Mouse (Mus musculus) forebrain, postnatal 0 days (tissue): ENCODE data around the gene Dydc1. TPM values are rescaled to one million over a fixed set of nuclear protein-coding genes. Genes with fewer than 3 reads are reported as not detected.
"Not testable (repeated sequence)": the region's sequence is repeated elsewhere in the genome, so short reads cannot be mapped to it uniquely, and the experiment has no call there.

Experiments
- ATAC-seq: fragments of 200-750 bp; cut with Nextera tagmentation; 2 replicates; pipeline ENCODE4 v1.8.0; 2017; ENCODE audit warnings: mild to moderate bottlenecking, moderate library complexity
- DNase-seq: peaks from one replicate; pipeline ENCODE4 v3.0.0-alpha.2; 2015
- H3K27ac ChIP-seq: fragments of 300-500 bp; sonication (generic); 2 replicates; pipeline ENCODE4 v1.5.1; 2014; ENCODE audit warnings: low read depth, mild to moderate bottlenecking, antibody characterized with exemption, low read length, moderate library complexity, mixed read lengths
- H3K27me3 ChIP-seq: fragments of 300-500 bp; sonication (generic); 2 replicates; pipeline ENCODE4 v1.6.1; 2014; ENCODE audit warnings: mild to moderate bottlenecking, low read length, mixed read lengths; ENCODE audit not compliant: insufficient read depth
- H3K36me3 ChIP-seq: fragments of 300-500 bp; sonication (generic); 2 replicates; pipeline ENCODE4 v1.6.1; 2014; ENCODE audit warnings: mild to moderate bottlenecking, moderate library complexity; ENCODE audit not compliant: insufficient read depth
- H3K4me1 ChIP-seq: fragments of 300-500 bp; sonication (generic); 2 replicates; pipeline ENCODE4 v1.6.1; 2014; ENCODE audit warnings: antibody characterized with exemption; ENCODE audit not compliant: insufficient read depth
- H3K4me2 ChIP-seq: fragments of 300-500 bp; sonication (generic); 2 replicates; pipeline ENCODE4 v1.6.1; 2014; ENCODE audit warnings: low read depth, mild to moderate bottlenecking, moderate library complexity
- H3K4me3 ChIP-seq: fragments of 300-500 bp; sonication (generic); 2 replicates; pipeline ENCODE4 v1.5.1; 2014; ENCODE audit warnings: low read depth, low read length, mixed read lengths
- H3K9ac ChIP-seq: fragments of 300-500 bp; sonication (generic); 2 replicates; pipeline ENCODE4 v1.6.1; 2014; ENCODE audit warnings: mild to moderate bottlenecking
- H3K9me3 ChIP-seq: fragments of 300-500 bp; sonication (generic); 2 replicates; pipeline ENCODE4 v1.6.1; 2016; ENCODE audit warnings: low read length
- CTCF ChIP-seq: sonication (generic); IDR thresholded peaks from 2 replicates; pipeline ENCODE4 v1.5.1; 2016; ENCODE audit warnings: antibody characterized with exemption, control low read depth, low read depth
- WGBS: fragments of 180-500 bp; shearing (Covaris S2); extraction: QIAGEN DNeasy Blood & Tissue Kit; methylation state at CpG from one replicate; pipeline ENCODE4 v1.1.7; 2014; 5-methylcytosine and 5-hydroxymethylcytosine counted together
- polyA plus RNA-seq: library from polyadenylated mRNA; unstranded; fragments of >200 nt; fragmentation: Nextera tagmentation; extraction: Ambion mirVana; gene quantifications from 2 replicates; pipeline ENCODE4 v1.2.1, GENCODE M21; 2015
- total RNA-seq: library from RNA; depleted of rRNA; stranded (reverse); fragments of >200 nt; gene quantifications from 2 replicates; pipeline ENCODE4 v1.2.3, GENCODE M21; 2014

Dydc1 gene
- total and polyA plus RNA-seq, 2 experiments from 2014 or later = 0.45 TPM; not detected in 1

GRCm38 (mm10) chr14:41035146-41035798 is 37.4 kb upstream of the Dydc1 start:
- Histone ChIP-seq H3K27me3 (no peaks in the 10 kb centered on the region), H3K4me2 (no peak overlapping the region), H3K4me1 (no peaks in the 10 kb centered on the region), H3K36me3 (no peaks in the 10 kb centered on the region), H3K4me3 (no peak overlapping the region), H3K9me3 (no peaks in the 10 kb centered on the region), H3K27ac (no peak overlapping the region), H3K9ac (no peak overlapping the region)
- peak; percentile 49 for DNase-seq
- TF ChIP-seq CTCF = peak; percentile 78
- peak; percentile 50; the same call in 1 of the 2 replicates for ATAC-seq
- 34% methylated on average over 6 of the region's 6 CpGs for WGBS

DNA sequence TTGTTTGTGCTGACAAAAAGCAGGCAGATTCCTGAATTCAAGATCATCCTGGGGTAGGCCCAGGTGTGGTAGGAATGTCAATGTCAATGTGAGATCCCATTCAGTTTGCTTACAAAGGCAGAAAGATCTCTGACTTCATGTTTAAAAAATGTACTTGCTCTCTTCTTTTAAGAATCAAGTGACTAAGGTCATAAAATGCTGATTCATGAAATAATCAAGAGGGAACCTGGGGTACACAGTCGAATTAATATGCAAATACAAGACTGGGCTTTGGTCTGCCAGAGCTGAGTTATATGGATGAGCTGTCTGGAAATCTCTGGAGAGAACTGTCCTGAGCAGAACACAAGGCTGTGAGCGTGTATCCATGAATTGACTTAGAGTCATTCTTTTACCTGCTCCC is 25.3 kb upstream of the Dydc1 start:
- no peak for DNase-seq
- Histone ChIP-seq H3K4me1 (no peaks in the 10 kb centered on the region), H3K4me2 (no peak overlapping the region), H3K9me3 (no peaks in the 10 kb centered on the region), H3K27me3 (no peaks in the 10 kb centered on the region), H3K4me3 (no peak overlapping the region), H3K36me3 (no peaks in the 10 kb centered on the region), H3K9ac (no peak overlapping the region), H3K27ac (no peak overlapping the region)
- 75% methylated on average over 2 of the region's 2 CpGs for WGBS
- ATAC-seq = no peak
- TF ChIP-seq CTCF = no peak

GRCm38 (mm10) chr14:41050471-41050870 is 22.2 kb upstream of the Dydc1 start:
- 84% methylated on average over 6 of the region's 6 CpGs for WGBS
- Histone ChIP-seq H3K27me3 (no peaks in the 10 kb centered on the region), H3K4me2 (no peak overlapping the region), H3K27ac (no peak overlapping the region), H3K4me3 (no peak overlapping the region), H3K9ac (no peak overlapping the region), H3K4me1 (no peaks in the 10 kb centered on the region), H3K36me3 (no peaks in the 10 kb centered on the region), H3K9me3 (no peaks in the 10 kb centered on the region)
- DNase-seq (no peak), ATAC-seq (no peak)
- TF ChIP-seq CTCF = no peak

DNA sequence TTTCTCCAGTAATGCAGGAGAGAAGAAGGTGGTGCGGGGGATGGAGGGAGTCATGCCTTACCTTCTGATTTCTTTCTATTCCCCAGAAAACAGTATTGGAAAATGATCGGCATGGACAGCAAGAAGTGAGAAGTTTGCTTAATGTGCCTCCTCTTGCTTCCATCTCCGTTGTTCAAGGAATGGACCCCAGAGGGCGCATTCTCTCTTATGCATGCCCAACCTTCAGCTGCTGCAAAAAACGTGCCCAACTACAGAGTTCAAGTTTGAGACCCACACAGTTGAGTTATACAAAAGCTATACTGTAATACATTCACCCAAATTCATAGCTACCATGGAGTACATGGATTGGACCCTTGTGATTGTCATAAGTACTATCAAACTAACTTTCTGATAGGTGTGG is 20.2 kb upstream of the Dydc1 start:
- Histone ChIP-seq H3K4me1 (no peaks in the 10 kb centered on the region), H3K36me3 (no peaks in the 10 kb centered on the region), H3K4me3 (no peak overlapping the region), H3K9ac (no peak overlapping the region), H3K27ac (no peak overlapping the region), H3K9me3 (no peaks in the 10 kb centered on the region), H3K4me2 (no peak overlapping the region), H3K27me3 (no peaks in the 10 kb centered on the region)
- DNase-seq (no peak), ATAC-seq (no peak)
- TF ChIP-seq CTCF = no peak; the same call in 1 of the 2 replicates
- WGBS = 83% methylated on average over 5 of the region's 5 CpGs

DNA sequence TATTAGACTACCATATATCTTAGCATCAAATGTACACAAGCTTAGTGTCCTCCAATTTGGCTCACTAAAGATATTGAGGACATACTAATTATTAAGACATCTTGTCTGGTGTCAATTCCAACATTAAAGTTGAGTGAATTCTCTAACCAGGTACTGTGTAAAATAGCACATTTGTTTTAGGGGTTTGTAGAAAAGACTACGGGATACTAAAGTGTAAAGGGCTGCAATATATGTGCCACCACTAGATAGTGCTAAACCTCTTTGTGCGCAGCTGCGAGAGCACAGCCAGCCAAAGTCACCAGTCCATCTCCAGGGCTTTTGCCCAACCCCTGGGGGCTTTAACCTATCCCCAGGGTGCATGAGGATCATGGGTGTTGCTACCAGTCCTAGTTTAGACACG is 19.5 kb upstream of the Dydc1 start:
- H3K27ac ChIP-seq, H3K9me3 ChIP-seq, H3K9ac ChIP-seq, H3K36me3 ChIP-seq, H3K4me3 ChIP-seq, H3K4me1 ChIP-seq, H3K27me3 ChIP-seq, H3K4me2 ChIP-seq, DNase-seq: not testable (repeated sequence)
- 69% methylated on average over 3 of the region's 4 CpGs for WGBS
- peak; percentile 27; the same call in 1 of the 2 replicates for ATAC-seq

GRCm38 (mm10) chr14:41065168-41065567 is 7.5 kb upstream of the Dydc1 start:
- TF ChIP-seq CTCF = no peak
- no peak for DNase-seq
- Histone ChIP-seq H3K9ac (no peak overlapping the region), H3K36me3 (no peaks in the 10 kb centered on the region), H3K4me1 (no peaks in the 10 kb centered on the region), H3K4me3 (no peak overlapping the region), H3K4me2 (no peak overlapping the region), H3K27ac (no peak overlapping the region), H3K9me3 (no peaks in the 10 kb centered on the region), H3K27me3 (no peaks in the 10 kb centered on the region)
- WGBS = 75% methylated on average over 2 of the region's 2 CpGs
- no peak for ATAC-seq

DNA sequence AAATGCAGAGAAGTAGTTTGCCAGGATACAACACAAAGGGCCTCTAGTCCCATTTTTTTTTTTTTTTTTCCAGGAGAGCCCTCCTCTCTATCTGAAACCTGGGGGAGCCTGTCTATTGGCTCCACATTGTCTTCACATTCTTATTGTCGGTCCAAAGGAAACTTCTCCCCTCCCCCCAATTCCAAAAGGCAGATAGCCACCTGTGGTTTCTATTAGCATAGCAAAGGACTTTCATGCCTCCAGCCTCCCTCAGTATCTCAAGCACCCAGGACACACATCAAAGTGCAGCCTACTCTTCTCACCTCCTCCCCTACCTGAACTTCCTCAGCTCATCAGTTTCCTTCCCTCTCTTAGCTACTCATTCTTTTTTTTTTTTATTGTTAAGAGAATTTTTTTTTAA is 6.3 kb upstream of the Dydc1 start:
- Histone ChIP-seq H3K4me3 (no peak overlapping the region), H3K27me3 (no peaks in the 10 kb centered on the region), H3K27ac (no peak overlapping the region), H3K4me2 (no peak overlapping the region), H3K9ac (no peak overlapping the region), H3K4me1 (no peaks in the 10 kb centered on the region), H3K36me3 (no peaks in the 10 kb centered on the region), H3K9me3 (no peaks in the 10 kb centered on the region)
- ATAC-seq = no peak
- WGBS = 16% methylated on average over 1 of the region's 1 CpGs
- DNase-seq = no peak
- TF ChIP-seq CTCF = no peak
